In the genomic region with DNA sequence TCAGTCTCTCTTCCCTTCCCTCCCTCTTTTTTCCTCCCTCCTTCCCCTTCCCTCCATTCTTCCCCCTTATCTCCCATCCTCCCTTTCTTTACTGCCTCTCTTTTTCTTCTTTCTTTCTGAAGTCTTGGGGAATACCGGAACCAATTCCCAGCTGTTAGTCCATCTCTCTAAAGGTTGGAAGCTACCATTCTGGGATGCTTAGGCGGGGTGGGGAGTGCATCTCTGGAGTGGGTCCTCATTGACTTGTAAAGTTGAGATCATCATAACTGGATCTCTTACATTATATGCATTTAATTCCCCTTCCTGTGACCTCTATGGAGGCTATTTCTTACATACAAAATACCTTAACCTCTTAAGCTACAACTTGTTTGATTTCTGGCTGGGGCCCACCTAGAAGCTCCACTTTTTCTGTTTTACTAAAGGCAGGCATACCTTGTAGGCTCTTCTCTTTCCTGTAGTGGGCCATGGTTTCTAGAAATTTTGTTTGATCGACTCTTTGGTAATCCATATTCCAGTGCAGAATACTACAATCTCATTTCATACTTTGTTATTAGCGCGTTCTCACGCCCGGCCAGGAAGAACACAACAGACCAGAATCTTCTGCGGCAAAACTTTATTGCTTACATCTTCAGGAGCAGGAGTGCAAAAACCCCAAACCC, we compare ENCODE assay signal across 8 mouse cellular contexts.
DNase-seq lines count a peak whose midpoint lies in the region; ATAC-seq and TF ChIP-seq lines count a peak whose summit lies in the region.

No protein-coding gene starts in this region.

- DNase-seq in lung, embryonic 14.5 days, result peak; percentile 10
- no peak for DNase-seq in lung, postnatal 14 days
- DNase-seq in forebrain, embryonic 11.5 days (ENCODE audit: low spot score), result no peak
- no peak for DNase-seq in T-cell, adult 2 months (ENCODE audit: low spot score)
- no peak for DNase-seq in right cerebral cortex, postnatal 10 days (ENCODE audit: low spot score in 2 of 2)
- no peak for DNase-seq in kidney, adult 18-20 months

- TF ChIP-seq POLR2A in small intestine, adult 2 months (IDR thresholded peaks at IDR 0.05; ENCODE audit: low read depth, low read length), result no peak

- ATAC-seq in lung, embryonic 14.5 days (ENCODE audit: insufficient read depth), result peak; percentile 59; the same call in 1 of the 2 replicates
- ATAC-seq in forebrain, embryonic 11.5 days (replicated peaks; ENCODE audit: low FRiP score), result 0 out of 2 replicates have a peak, but pooled peaks have one; percentile 47
- 0 out of 2 replicates have a peak, but pooled peaks have one; percentile 11 for ATAC-seq in limb, embryonic 13.5 days (ENCODE audit: low FRiP score, low read depth)

- peak overlapping the region; percentile 65 for H3K4me2 ChIP-seq in lung, embryonic 14.5 days
- peak overlapping the region; percentile 61 for H3K4me2 ChIP-seq in forebrain, embryonic 11.5 days (ENCODE audit: low read depth, low read length, severe bottlenecking)
- H3K4me2 ChIP-seq in limb, embryonic 13.5 days (replicated peaks), result peak overlapping the region; percentile 69

- TF ChIP-seq CTCF in lung, embryonic 14.5 days (IDR thresholded peaks at IDR 0.05; ENCODE audit: low read depth), result no peak
- TF ChIP-seq CTCF in small intestine, adult 2 months (IDR thresholded peaks at IDR 0.05; ENCODE audit: extremely low read depth, insufficient read length, insufficient replicate concordance, low read depth, low read length), result no peak

- 16% methylated on average over 8 of the region's 8 CpGs for WGBS in lung, embryonic 14.5 days
- WGBS in forebrain, embryonic 11.5 days, result 17% methylated on average over 8 of the region's 8 CpGs
- WGBS in limb, embryonic 13.5 days, result 22% methylated on average over 8 of the region's 8 CpGs
- 23% methylated on average over 8 of the region's 8 CpGs for WGBS in small intestine, adult 2 months

- H3K4me1 ChIP-seq in lung, embryonic 14.5 days (ENCODE audit: insufficient read depth), result no peaks in the 10 kb centered on the region
- H3K4me1 ChIP-seq in forebrain, embryonic 11.5 days (replicated peaks; ENCODE audit: control insufficient read depth, insufficient read depth, low read length), result no peaks in the 10 kb centered on the region
- peaks cover 7% of the 10 kb centered on the region for H3K4me1 ChIP-seq in limb, embryonic 13.5 days
- no peaks in the 10 kb centered on the region for H3K4me1 ChIP-seq in small intestine, adult 2 months (ENCODE audit: control insufficient read depth, insufficient read depth, insufficient read length, low read length)

- no peaks in the 10 kb centered on the region for H3K27me3 ChIP-seq in lung, embryonic 14.5 days (ENCODE audit: insufficient read depth, low read length)
- H3K27me3 ChIP-seq in forebrain, embryonic 11.5 days (ENCODE audit: control insufficient read depth, insufficient read depth, low read length), result no peaks in the 10 kb centered on the region
- no peaks in the 10 kb centered on the region for H3K27me3 ChIP-seq in limb, embryonic 13.5 days
- H3K27me3 ChIP-seq in small intestine, adult 2 months (ENCODE audit: control insufficient read depth, insufficient read depth, low read length), result no peaks in the 10 kb centered on the region

- H3K27ac ChIP-seq in lung, embryonic 14.5 days (ENCODE audit: low read depth), result no peak overlapping the region
- H3K27ac ChIP-seq in forebrain, embryonic 11.5 days (ENCODE audit: low read depth, low read length), result no peak overlapping the region
- H3K27ac ChIP-seq in limb, embryonic 13.5 days, result no peak overlapping the region
- no peak overlapping the region for H3K27ac ChIP-seq in small intestine, adult 2 months (ENCODE audit: insufficient read depth, low read depth, low read length)

- H3K9ac ChIP-seq in lung, embryonic 14.5 days, result peak overlapping the region; percentile 49
- peak overlapping the region; percentile 53 for H3K9ac ChIP-seq in forebrain, embryonic 11.5 days (ENCODE audit: low read length)
- H3K9ac ChIP-seq in limb, embryonic 13.5 days, result peak overlapping the region; percentile 63

- no peaks in the 10 kb centered on the region for H3K9me3 ChIP-seq in lung, embryonic 14.5 days (ENCODE audit: low read depth, low read length)
- H3K9me3 ChIP-seq in forebrain, embryonic 11.5 days (ENCODE audit: control insufficient read depth, low read length), result no peaks in the 10 kb centered on the region
- no peaks in the 10 kb centered on the region for H3K9me3 ChIP-seq in limb, embryonic 13.5 days

- peak overlapping the region; percentile 37 for H3K4me3 ChIP-seq in lung, embryonic 14.5 days (ENCODE audit: low read depth, low read length)
- peak overlapping the region; percentile 37 for H3K4me3 ChIP-seq in forebrain, embryonic 11.5 days (ENCODE audit: low read depth, low read length)
- H3K4me3 ChIP-seq in limb, embryonic 13.5 days, result peak overlapping the region; percentile 47
- peak overlapping the region; percentile 41 for H3K4me3 ChIP-seq in small intestine, adult 2 months (ENCODE audit: low read depth, low read length)

- H3K36me3 ChIP-seq in lung, embryonic 14.5 days (ENCODE audit: insufficient read depth), result no peaks in the 10 kb centered on the region
- no peaks in the 10 kb centered on the region for H3K36me3 ChIP-seq in forebrain, embryonic 11.5 days (ENCODE audit: control insufficient read depth, insufficient read depth, low read length)
- no peaks in the 10 kb centered on the region for H3K36me3 ChIP-seq in limb, embryonic 13.5 days
- H3K36me3 ChIP-seq in small intestine, adult 2 months (ENCODE audit: control insufficient read depth, insufficient read depth, low read length), result no peaks in the 10 kb centered on the region
